In the genomic region with DNA sequence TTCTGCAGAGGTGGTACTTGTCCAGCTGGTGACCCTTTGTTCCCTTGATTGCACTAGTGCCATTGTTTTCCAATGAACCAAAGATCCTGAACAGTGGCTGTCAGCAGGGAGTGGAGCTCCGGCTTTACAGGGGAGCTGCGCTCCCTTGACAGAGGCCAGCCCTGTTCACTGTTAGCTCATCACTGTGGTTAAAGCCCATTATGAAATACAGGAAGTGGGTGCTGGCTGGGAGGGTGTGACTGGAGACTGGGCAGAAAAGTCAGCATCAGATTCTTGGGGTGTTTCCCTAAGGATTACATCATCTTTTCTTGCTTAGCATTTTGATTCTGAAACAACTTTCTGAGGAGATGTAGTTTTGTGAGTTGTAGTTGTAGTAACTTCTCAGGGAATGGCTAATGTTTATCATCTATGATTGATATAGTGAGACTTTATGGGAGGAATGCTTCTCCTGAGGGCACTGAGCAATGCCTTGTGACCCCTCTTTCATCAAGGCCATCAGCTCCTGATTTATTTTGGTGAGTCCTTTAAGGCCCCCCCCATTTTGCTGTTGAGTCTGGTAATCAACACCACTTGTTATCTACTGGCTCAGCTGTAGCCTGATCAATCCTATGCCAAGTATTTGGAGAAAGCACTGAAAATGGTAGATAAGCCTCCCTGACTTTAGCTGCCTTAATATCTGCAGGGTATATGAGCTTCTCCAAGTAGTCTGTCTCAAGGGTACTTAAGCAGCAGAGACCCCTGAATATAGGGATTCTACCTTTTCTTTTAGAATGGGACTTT, we compare ENCODE assay signal across 9 mouse cellular contexts. TPM values are rescaled to one million over a fixed set of nuclear protein-coding genes. Genes with fewer than 3 reads are reported as not detected.
DNase-seq lines count a peak whose midpoint lies in the region; ATAC-seq and TF ChIP-seq lines count a peak whose summit lies in the region.
"Had no signal": no experiment of that assay in that cellular context is flagged by ENCODE, and none has a peak within 500 bp of the region (broad histone marks: within the 10 kb centered on the region; RNA-seq: fewer than 3 reads in every experiment).

No protein-coding gene starts in this region.

- no peaks in the 10 kb centered on the region for H3K4me1 ChIP-seq in kidney, adult 2 months (ENCODE audit: control insufficient read depth, insufficient read depth, low read length)
- H3K4me1 ChIP-seq in liver, embryonic 14.5 days (replicated peaks; ENCODE audit: control insufficient read depth in 2 of 2, insufficient read depth in 2 of 2, low read length in 1 of 2) = peaks cover 0 to 7% of the 10 kb centered on the region in 2 experiments; a peak in 3 of 4 replicates
- no peaks in the 10 kb centered on the region for H3K4me1 ChIP-seq in thymus, adult 2 months (replicated peaks; ENCODE audit: control insufficient read depth, insufficient read depth, low read length)
- H3K4me1 ChIP-seq: limb, embryonic 15.5 days had no signal

- peak; percentile 16 for DNase-seq in kidney, adult 2 months
- no peak for DNase-seq in kidney, adult 8-10 months
- peak in 1 of 3 experiments; percentile 32 for DNase-seq in liver, embryonic 14.5 days (ENCODE audit: low read depth in 3 of 3, low spot score in 3 of 3)
- peak; percentile 57 for DNase-seq in retina, embryonic 14.5 days (ENCODE audit: low spot score)
- DNase-seq in cerebellum, postnatal 10 days = no peak
- DNase-seq in kidney, adult 11 months = no peak
- DNase-seq in thymus, adult 2 months = no peak

- H3K4me2 ChIP-seq in liver, embryonic 14.5 days (ENCODE audit: low read depth) = no peak overlapping the region
- H3K4me2 ChIP-seq: limb, embryonic 15.5 days had no signal

- no peaks in the 10 kb centered on the region for H3K27me3 ChIP-seq in kidney, adult 2 months (replicated peaks; ENCODE audit: control insufficient read depth, insufficient read depth, low read length)
- H3K27me3 ChIP-seq in liver, embryonic 14.5 days (ENCODE audit: control insufficient read depth, insufficient read depth, low read length) = no peaks in the 10 kb centered on the region
- H3K27me3 ChIP-seq in thymus, adult 2 months (ENCODE audit: control insufficient read depth, insufficient read depth, low read length) = no peaks in the 10 kb centered on the region
- H3K27me3 ChIP-seq: limb, embryonic 15.5 days had no signal

- H3K4me3 ChIP-seq in kidney, adult 2 months (ENCODE audit: insufficient read depth, low read depth, low read length) = no peak overlapping the region
- no peak overlapping the region for H3K4me3 ChIP-seq in liver, embryonic 14.5 days (ENCODE audit: insufficient read depth in 1 of 2, low read depth in 2 of 2, low read length in 2 of 2)
- H3K4me3 ChIP-seq in thymus, adult 2 months (ENCODE audit: control insufficient read depth, insufficient read depth, low read length) = no peak overlapping the region
- H3K4me3 ChIP-seq: limb, embryonic 15.5 days had no signal

- whole genome bisulfite sequencing in kidney, adult 2 months = 47% methylated on average over 2 of the region's 2 CpGs
- 8% methylated on average over 2 of the region's 2 CpGs for WGBS in liver, embryonic 14.5 days (ENCODE audit: insufficient replicate concordance)
- 26% methylated on average over 2 of the region's 2 CpGs for WGBS in thymus, adult 2 months

- TF ChIP-seq CTCF in kidney, adult 2 months (conservative IDR thresholded peaks at IDR 0.05; ENCODE audit: insufficient read depth, insufficient read length, low read depth, low read length) = no peak
- no peak for TF ChIP-seq CTCF in liver, embryonic 14.5 days (IDR thresholded peaks at IDR 0.05; ENCODE audit: low read depth)
- no peak for TF ChIP-seq CTCF in thymus, adult 2 months (IDR thresholded peaks at IDR 0.05; ENCODE audit: borderline replicate concordance, control insufficient read depth, extremely low read depth, insufficient read depth, low read length, poor library complexity)

- no peak for TF ChIP-seq POLR2A in kidney, adult 2 months (IDR thresholded peaks at IDR 0.05; ENCODE audit: low read depth, low read length)
- TF ChIP-seq POLR2A in thymus, adult 2 months (IDR thresholded peaks at IDR 0.05; ENCODE audit: control insufficient read depth, extremely low read depth, insufficient read depth, low read length, poor library complexity) = no peak

- H3K36me3 ChIP-seq in kidney, adult 2 months (ENCODE audit: control insufficient read depth, insufficient read depth, low read length) = peaks cover 7% of the 10 kb centered on the region
- no peaks in the 10 kb centered on the region; the same call in 1 of the 2 replicates for H3K36me3 ChIP-seq in liver, embryonic 14.5 days (replicated peaks; ENCODE audit: control insufficient read depth, insufficient read depth, low read depth)
- peaks cover 22% of the 10 kb centered on the region; the same call in 1 of the 2 replicates for H3K36me3 ChIP-seq in thymus, adult 2 months (ENCODE audit: control insufficient read depth, insufficient read depth, low read length)

- peak; percentile 52 for TF ChIP-seq EP300 in liver, embryonic 14.5 days (IDR thresholded peaks at IDR 0.05; ENCODE audit: low read depth)

- no peaks in the 10 kb centered on the region for H3K9me3 ChIP-seq in liver, embryonic 14.5 days (ENCODE audit: control insufficient read depth, low read length)
- H3K9me3 ChIP-seq: limb, embryonic 15.5 days had no signal

- ATAC-seq in granulocyte monocyte progenitor cell, adult 5-6 weeks (replicated peaks; ENCODE audit: poor library complexity, severe bottlenecking) = peak; percentile 97
- peak; percentile 71 for ATAC-seq in liver, embryonic 14.5 days (ENCODE audit: insufficient read depth)

- no peak overlapping the region for H3K27ac ChIP-seq in kidney, adult 2 months (ENCODE audit: insufficient read depth, low read depth, low read length)
- H3K27ac ChIP-seq in liver, embryonic 14.5 days = no peak overlapping the region
- H3K27ac ChIP-seq in thymus, adult 2 months (ENCODE audit: control insufficient read depth, insufficient read depth, low read length) = no peak overlapping the region
- H3K27ac ChIP-seq: limb, embryonic 15.5 days had no signal

- no peak overlapping the region for H3K9ac ChIP-seq in liver, embryonic 14.5 days (replicated peaks)
- H3K9ac ChIP-seq: limb, embryonic 15.5 days had no signal

RNA-seq across cellular contexts. Expression of a gene that starts 19.1 kb away (rescaled TPM):
- polyA plus RNA-seq in kidney, adult 2 months (2012; rRNA removed) = 3.3 and 4.1 TPM in 2 replicates
- not detected in 2 replicates for total RNA-seq in granulocyte monocyte progenitor cell, adult 5-6 weeks (2014; fragmentation: Nextera tagmentation)
- total RNA-seq in granulocyte monocyte progenitor cell, adult 5-6 weeks (2017) = not detected in 2 replicates
- 0.47 and 0.49 TPM in 2 replicates for polyA plus RNA-seq in liver, embryonic 14.5 days (2012; rRNA removed)
- 0.08 and 0.10 TPM in 2 replicates for polyA plus RNA-seq in liver, embryonic 14.5 days (2014; fragmentation: Nextera tagmentation; extraction: Ambion mirVana)
- 5.2 and 6.2 TPM in 2 replicates for polyA plus RNA-seq in thymus, adult 2 months (2012; rRNA removed)

RNA-seq across cellular contexts. Expression of a gene that starts 52.0 kb away (rescaled TPM):
- polyA plus RNA-seq in kidney, adult 2 months (2012; rRNA removed) = 3.9 and 4.3 TPM in 2 replicates
- total RNA-seq in granulocyte monocyte progenitor cell, adult 5-6 weeks (2014; fragmentation: Nextera tagmentation) = 1.9 and 5.9 TPM in 2 replicates
- 1.2 and 6.1 TPM in 2 replicates for total RNA-seq in granulocyte monocyte progenitor cell, adult 5-6 weeks (2017)
- 1.3 and 1.7 TPM in 2 replicates for polyA plus RNA-seq in liver, embryonic 14.5 days (2012; rRNA removed)
- polyA plus RNA-seq in liver, embryonic 14.5 days (2014; fragmentation: Nextera tagmentation; extraction: Ambion mirVana) = 3.8 and 4.4 TPM in 2 replicates
- 3.5 and 3.8 TPM in 2 replicates for polyA plus RNA-seq in thymus, adult 2 months (2012; rRNA removed)

Comparison
In these comparisons a context has a peak if more than half of its experiments do, and no peak if none do; other contexts are left out.
1. DNase-seq: peak in kidney, adult 2 months (single experiment) and retina, embryonic 14.5 days (single experiment); none in kidney, adult 8-10 months (0 of 2), cerebellum, postnatal 10 days (0 of 2), kidney, adult 11 months (single experiment) and thymus, adult 2 months (single experiment).